Mouse (Mus musculus) cerebellum, postnatal 10 days (tissue): ENCODE results near the gene Ifnk.

ENCODE experiments used
- DNase-seq, 2 experiments: peaks; one replicate each; pipeline ENCODE4 v3.0.0; 2021; ENCODE audit warnings: mixed read lengths in 2 of 2

The Ifnk gene

GRCm38 (mm10) chr4:35151756-35152155 is at the start of gene Ifnk:
Gene Ifnk, plus strand, starts transcription at chr4:35152056.
- DNase-seq = no peak

- DNase-seq = no peak
These were observed 46.6 kb upstream of the Ifnk start for GRCm38 (mm10) chr4:35105115-35105773.

- no peak for DNase-seq
These were observed 39.4 kb upstream of the Ifnk start for GRCm38 (mm10) chr4:35112452-35112851.

- DNase-seq = no peak
These were observed 38.2 kb upstream of the Ifnk start for GRCm38 (mm10) chr4:35113516-35114248.

GRCm38 (mm10) chr4:35114950-35115349 is 36.9 kb upstream of the Ifnk start:
- no peak for DNase-seq

- no peak for DNase-seq
These were observed 35.9 kb upstream of the Ifnk start for GRCm38 (mm10) chr4:35115933-35116332.

- DNase-seq = no peak
These were observed 34.7 kb upstream of the Ifnk start for GRCm38 (mm10) chr4:35117144-35117543.

GRCm38 (mm10) chr4:35118851-35119250 is 33.0 kb upstream of the Ifnk start:
- no peak for DNase-seq

GRCm38 (mm10) chr4:35120159-35120558 is 31.7 kb upstream of the Ifnk start:
- DNase-seq = no peak

- DNase-seq = no peak
These were observed 31.3 kb upstream of the Ifnk start for GRCm38 (mm10) chr4:35120575-35120974.

GRCm38 (mm10) chr4:35121060-35121459 is 30.8 kb upstream of the Ifnk start:
- no peak for DNase-seq

- DNase-seq = no peak
These were observed 28.8 kb upstream of the Ifnk start for GRCm38 (mm10) chr4:35123087-35123486.

- no peak for DNase-seq
These were observed 27.8 kb upstream of the Ifnk start for GRCm38 (mm10) chr4:35124027-35124426.

- DNase-seq = peak; percentile 48 to 52
These were observed 26.5 kb upstream of the Ifnk start for GRCm38 (mm10) chr4:35125299-35125777.

- DNase-seq = no peak
These were observed 25.1 kb upstream of the Ifnk start for GRCm38 (mm10) chr4:35126776-35127175.

- DNase-seq = peak in 1 of 2 experiments; percentile 6
These were observed 24.1 kb upstream of the Ifnk start for GRCm38 (mm10) chr4:35127759-35128158.

GRCm38 (mm10) chr4:35130411-35130948 is 21.4 kb upstream of the Ifnk start:
- DNase-seq = no peak

- DNase-seq = no peak
These were observed 20.3 kb upstream of the Ifnk start for GRCm38 (mm10) chr4:35131592-35131991.

GRCm38 (mm10) chr4:35133411-35133810 is 18.4 kb upstream of the Ifnk start:
- DNase-seq = peak in 1 of 2 experiments; percentile 33

GRCm38 (mm10) chr4:35134846-35135611 is 16.8 kb upstream of the Ifnk start:
- no peak for DNase-seq

GRCm38 (mm10) chr4:35135806-35136205 is 16.1 kb upstream of the Ifnk start:
- DNase-seq = peak in 1 of 2 experiments; percentile 14

GRCm38 (mm10) chr4:35136996-35137395 is 14.9 kb upstream of the Ifnk start:
- no peak for DNase-seq

GRCm38 (mm10) chr4:35138077-35138476 is 13.8 kb upstream of the Ifnk start:
- DNase-seq = peak in 1 of 2 experiments; percentile 42
